Mouse (Mus musculus) lung, adult 2 months (tissue): ENCODE data around the gene Trp53bp2.

ENCODE experiments used
- CTCF ChIP-seq: fragments of 200-500 bp; IDR thresholded peaks from 2 replicates; pipeline ENCODE4 v1.5.1; 2011; ENCODE audit warnings: mild to moderate bottlenecking, low read length, control low read depth; ENCODE audit not compliant: insufficient read depth
- POLR2A ChIP-seq: fragments of 200-500 bp; IDR thresholded peaks from 2 replicates; pipeline ENCODE4 v1.6.1; 2011; ENCODE audit warnings: low read depth, mild to moderate bottlenecking, control low read depth, low read length, borderline replicate concordance; ENCODE audit errors: extremely low read depth

DNA sequence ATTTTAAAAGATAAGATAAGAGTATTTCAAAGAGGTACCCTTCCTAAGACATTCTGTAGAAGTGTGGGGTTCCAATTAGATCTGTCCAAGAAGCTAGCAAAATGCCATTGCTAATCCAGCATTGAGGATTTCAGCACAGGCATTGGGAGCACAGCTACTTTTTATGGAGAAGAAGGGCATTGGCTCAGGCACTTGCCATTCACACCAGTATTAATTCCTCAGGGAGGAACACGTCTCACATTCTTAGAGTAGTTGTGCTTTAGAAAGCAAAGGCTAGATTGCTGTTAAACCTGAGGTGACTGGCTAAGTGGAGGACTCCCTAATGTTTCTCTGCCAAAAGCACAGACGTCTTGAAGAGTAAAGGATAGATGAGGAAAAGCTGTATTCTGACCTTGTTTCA, 17.5 kb downstream of the Trp53bp2 start:
- TF ChIP-seq CTCF = no peak
- no peak for TF ChIP-seq POLR2A
